Mouse (Mus musculus): ENCODE results near the gene Tmem179. TPM values are rescaled to one million over a fixed set of nuclear protein-coding genes. Genes with fewer than 3 reads are reported as not detected.

Gene Tmem179
- polyA plus RNA-seq, 1 experiment from 2014 or later, result 0.57 TPM

DNA sequence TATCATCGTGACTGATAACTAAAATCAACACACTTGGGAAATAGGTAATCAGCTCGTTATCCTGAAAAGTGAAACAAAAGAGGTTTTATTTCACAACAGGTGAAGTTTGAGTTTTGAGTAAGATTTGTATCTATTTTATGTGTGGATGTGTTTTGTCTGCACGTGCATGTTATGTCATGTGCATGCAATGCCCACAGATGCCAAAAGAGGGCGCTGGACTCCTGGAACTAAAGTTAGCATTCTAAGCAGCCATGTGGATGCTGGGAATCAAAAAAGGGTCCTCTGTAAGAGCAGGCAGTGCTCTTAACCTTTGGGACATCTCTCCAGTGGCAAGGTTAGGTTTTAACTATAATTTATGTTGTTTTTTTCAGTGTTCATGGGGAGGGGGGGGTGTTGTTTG, 53.3 kb downstream of the Tmem179 start:
- WGBS, result 82% methylated on average over 4 of the region's 4 CpGs
- H3K9ac ChIP-seq (ENCODE audit: low read depth, low read length), result no peak overlapping the region
- ATAC-seq (ENCODE audit: low FRiP score, low TSS enrichment), result no peak
- no peak overlapping the region for H3K4me2 ChIP-seq (replicated peaks; ENCODE audit: low read depth, low read length)
- H3K4me3 ChIP-seq (ENCODE audit: low read length), result no peak overlapping the region
- no peak overlapping the region for H3K27ac ChIP-seq (ENCODE audit: low read depth, low read length)
- H3K4me1 ChIP-seq (ENCODE audit: control insufficient read depth, insufficient read depth, low read length), result no peaks in the 10 kb centered on the region
- peaks cover 4% of the 10 kb centered on the region for H3K27me3 ChIP-seq (ENCODE audit: control insufficient read depth, insufficient read depth, low read length)
- H3K9me3 ChIP-seq (ENCODE audit: control insufficient read depth, low read length), result no peaks in the 10 kb centered on the region
- no peaks in the 10 kb centered on the region for H3K36me3 ChIP-seq (ENCODE audit: control insufficient read depth, insufficient read depth, low read length)

DNA sequence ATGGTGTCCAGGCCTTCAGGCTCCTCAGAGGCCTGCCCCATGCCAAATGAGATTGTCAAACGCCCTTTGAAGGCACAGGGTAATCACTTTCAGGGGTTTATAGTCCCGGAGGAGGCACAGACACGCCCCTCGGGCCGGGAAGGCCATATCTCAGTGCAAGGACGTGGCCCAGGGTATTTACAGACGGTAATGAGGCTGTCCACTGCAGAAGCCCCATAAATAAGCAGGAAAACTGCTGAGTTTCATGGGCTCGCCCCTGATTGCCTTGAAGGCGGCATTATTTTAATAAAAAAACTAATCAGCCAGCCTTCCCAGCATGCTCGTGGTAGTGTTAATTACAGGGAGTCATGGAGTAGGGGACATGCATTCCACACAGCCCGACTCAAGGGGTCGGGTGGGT, 54.1 kb downstream of the Tmem179 start:
- no peaks in the 10 kb centered on the region for H3K9me3 ChIP-seq (ENCODE audit: control insufficient read depth, low read length)
- peaks cover 4% of the 10 kb centered on the region for H3K27me3 ChIP-seq (ENCODE audit: control insufficient read depth, insufficient read depth, low read length)
- no peaks in the 10 kb centered on the region for H3K36me3 ChIP-seq (ENCODE audit: control insufficient read depth, insufficient read depth, low read length)
- no peak overlapping the region for H3K4me2 ChIP-seq (replicated peaks; ENCODE audit: low read depth, low read length)
- H3K4me3 ChIP-seq (ENCODE audit: low read length), result no peak overlapping the region
- H3K27ac ChIP-seq (ENCODE audit: low read depth, low read length), result no peak overlapping the region
- WGBS, result 13% methylated on average over 12 of the region's 12 CpGs
- ATAC-seq (ENCODE audit: low FRiP score, low TSS enrichment), result no peak
- no peak overlapping the region for H3K9ac ChIP-seq (ENCODE audit: low read depth, low read length)
- H3K4me1 ChIP-seq (ENCODE audit: control insufficient read depth, insufficient read depth, low read length), result no peaks in the 10 kb centered on the region

DNA sequence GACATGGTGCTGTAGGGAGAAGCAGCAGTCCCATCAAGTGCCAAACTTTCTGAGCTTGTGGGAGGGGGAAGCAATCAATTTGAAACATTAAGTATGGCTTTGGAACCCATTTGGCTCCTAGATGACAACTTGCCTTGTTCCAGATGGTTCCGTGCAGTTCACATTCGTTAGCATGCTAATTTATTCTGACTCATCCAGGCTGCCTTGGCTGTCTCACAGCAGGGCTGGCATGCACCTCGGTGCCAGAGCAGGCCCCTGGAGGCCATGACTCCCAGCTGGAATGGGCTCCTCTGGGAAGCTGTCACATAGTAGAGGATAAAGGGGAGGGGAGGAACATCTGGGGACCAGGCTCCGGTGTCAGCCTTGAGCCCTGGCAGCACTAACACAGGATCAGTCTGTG, 58.7 kb downstream of the Tmem179 start:
- H3K4me1 ChIP-seq (ENCODE audit: control insufficient read depth, insufficient read depth, low read length), result no peaks in the 10 kb centered on the region
- H3K27ac ChIP-seq (ENCODE audit: low read depth, low read length), result no peak overlapping the region
- no peaks in the 10 kb centered on the region for H3K36me3 ChIP-seq (ENCODE audit: control insufficient read depth, insufficient read depth, low read length)
- 44% methylated on average over 4 of the region's 4 CpGs for WGBS
- H3K27me3 ChIP-seq (ENCODE audit: control insufficient read depth, insufficient read depth, low read length), result peaks cover 4% of the 10 kb centered on the region
- no peak overlapping the region for H3K4me3 ChIP-seq (ENCODE audit: low read length)
- no peak overlapping the region for H3K4me2 ChIP-seq (replicated peaks; ENCODE audit: low read depth, low read length)
- no peak overlapping the region; the same call in 1 of the 2 replicates for H3K9ac ChIP-seq (ENCODE audit: low read depth, low read length)
- no peaks in the 10 kb centered on the region for H3K9me3 ChIP-seq (ENCODE audit: control insufficient read depth, low read length)
- ATAC-seq (ENCODE audit: low FRiP score, low TSS enrichment), result no peak

DNA sequence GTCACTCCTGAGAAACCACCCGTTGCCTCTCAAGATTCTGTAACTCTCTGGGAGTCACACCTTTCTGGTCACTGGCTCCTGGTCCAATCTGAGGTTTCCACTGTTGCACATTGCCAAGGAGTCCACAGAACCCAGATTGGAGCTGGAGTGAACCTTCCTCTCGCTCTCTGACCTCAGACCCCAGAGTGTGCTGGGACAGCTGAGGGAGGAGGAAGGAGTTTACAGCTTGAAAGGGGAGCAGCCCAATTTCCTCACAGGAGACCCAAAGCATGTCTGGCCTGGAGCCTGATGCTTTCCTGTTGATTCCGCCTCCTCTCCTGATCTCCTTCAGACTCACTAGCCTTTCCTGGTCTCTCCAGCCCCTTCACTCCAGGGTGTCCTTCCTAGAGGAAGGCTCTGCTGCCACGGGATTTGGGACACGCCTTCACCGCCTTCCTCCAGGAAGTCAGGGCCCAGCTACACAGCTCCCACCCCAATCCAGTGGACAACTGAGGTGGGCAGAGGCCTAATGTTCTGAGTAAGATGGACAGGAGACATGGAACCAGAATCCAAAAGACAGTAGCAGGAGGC, 60.3 kb downstream of the Tmem179 start:
- Histone ChIP-seq H3K9ac (ENCODE audit: low read depth, low read length) (no peak overlapping the region), H3K4me2 (replicated peaks; ENCODE audit: low read depth, low read length) (no peak overlapping the region), H3K27ac (ENCODE audit: low read depth, low read length) (no peak overlapping the region), H3K4me1 (ENCODE audit: control insufficient read depth, insufficient read depth, low read length) (no peaks in the 10 kb centered on the region), H3K4me3 (ENCODE audit: low read length) (no peak overlapping the region), H3K36me3 (ENCODE audit: control insufficient read depth, insufficient read depth, low read length) (no peaks in the 10 kb centered on the region), H3K9me3 (ENCODE audit: control insufficient read depth, low read length) (no peaks in the 10 kb centered on the region), H3K27me3 (ENCODE audit: control insufficient read depth, insufficient read depth, low read length) (no peaks in the 10 kb centered on the region; the same call in 1 of the 2 replicates)
- WGBS, result 62% methylated on average over 6 of the region's 6 CpGs
- ATAC-seq (ENCODE audit: low FRiP score, low TSS enrichment), result no peak; the same call in 1 of the 2 replicates

DNA sequence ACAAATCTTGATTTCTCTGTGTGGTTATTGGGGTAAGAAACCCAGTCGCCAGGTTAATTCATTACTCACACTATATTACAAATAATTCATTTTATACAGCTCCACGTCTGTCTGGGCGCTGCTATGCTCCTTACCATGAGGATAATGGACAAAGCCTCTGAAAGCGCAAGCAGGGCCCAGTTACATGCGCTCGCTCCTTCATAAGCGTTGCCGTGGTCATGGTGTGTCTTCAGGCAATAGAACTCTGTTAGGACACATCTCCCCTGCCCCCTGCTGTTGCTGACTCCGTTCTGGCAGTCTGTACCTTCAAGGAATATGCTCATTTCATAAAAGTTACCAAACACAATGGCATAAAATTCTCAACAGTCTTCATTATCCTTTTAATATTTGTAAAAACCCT, 64.7 kb downstream of the Tmem179 start:
- Histone ChIP-seq H3K4me3 (ENCODE audit: low read length) (no peak overlapping the region), H3K36me3 (ENCODE audit: control insufficient read depth, insufficient read depth, low read length) (no peaks in the 10 kb centered on the region), H3K27me3 (ENCODE audit: control insufficient read depth, insufficient read depth, low read length) (no peaks in the 10 kb centered on the region), H3K9me3 (ENCODE audit: control insufficient read depth, low read length) (0 out of 2 replicates have a peak, but pooled peaks cover 3% of the 10 kb centered on the region), H3K4me1 (ENCODE audit: control insufficient read depth, insufficient read depth, low read length) (no peaks in the 10 kb centered on the region), H3K9ac (ENCODE audit: low read depth, low read length) (no peak overlapping the region), H3K27ac (ENCODE audit: low read depth, low read length) (no peak overlapping the region), H3K4me2 (replicated peaks; ENCODE audit: low read depth, low read length) (no peak overlapping the region)
- whole genome bisulfite sequencing, result 93% methylated on average over 9 of the region's 9 CpGs
- no peak for ATAC-seq (ENCODE audit: low FRiP score, low TSS enrichment)

DNA sequence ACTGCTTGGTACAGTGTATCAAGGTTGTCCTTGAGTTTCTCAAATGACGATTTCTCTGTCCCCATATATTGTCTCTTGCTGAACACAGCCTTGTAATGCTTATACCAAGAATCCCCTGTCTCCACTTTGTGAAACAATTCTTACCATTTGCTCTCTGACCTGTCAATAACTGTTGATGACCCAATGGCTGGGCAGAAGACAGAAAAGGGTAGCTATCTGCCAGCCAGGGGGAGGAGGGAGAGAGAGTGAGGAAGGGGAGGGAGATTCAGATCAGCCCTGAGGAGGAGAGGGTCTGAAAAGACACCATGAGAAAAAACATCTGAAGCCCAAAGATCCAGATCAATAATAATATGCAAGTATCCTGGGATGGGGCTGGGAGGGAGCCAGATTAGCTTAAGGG, 65.2 kb downstream of the Tmem179 start:
- no peak overlapping the region for H3K27ac ChIP-seq (ENCODE audit: low read depth, low read length)
- 89% methylated on average over 1 of the region's 1 CpGs for WGBS
- H3K9me3 ChIP-seq (ENCODE audit: control insufficient read depth, low read length), result 0 out of 2 replicates have a peak, but pooled peaks cover 3% of the 10 kb centered on the region
- no peak for ATAC-seq (ENCODE audit: low FRiP score, low TSS enrichment)
- no peak overlapping the region for H3K4me3 ChIP-seq (ENCODE audit: low read length)
- H3K4me2 ChIP-seq (replicated peaks; ENCODE audit: low read depth, low read length), result no peak overlapping the region
- no peak overlapping the region for H3K9ac ChIP-seq (ENCODE audit: low read depth, low read length)
- no peaks in the 10 kb centered on the region for H3K36me3 ChIP-seq (ENCODE audit: control insufficient read depth, insufficient read depth, low read length)
- H3K27me3 ChIP-seq (ENCODE audit: control insufficient read depth, insufficient read depth, low read length), result no peaks in the 10 kb centered on the region
- H3K4me1 ChIP-seq (ENCODE audit: control insufficient read depth, insufficient read depth, low read length), result no peaks in the 10 kb centered on the region

DNA sequence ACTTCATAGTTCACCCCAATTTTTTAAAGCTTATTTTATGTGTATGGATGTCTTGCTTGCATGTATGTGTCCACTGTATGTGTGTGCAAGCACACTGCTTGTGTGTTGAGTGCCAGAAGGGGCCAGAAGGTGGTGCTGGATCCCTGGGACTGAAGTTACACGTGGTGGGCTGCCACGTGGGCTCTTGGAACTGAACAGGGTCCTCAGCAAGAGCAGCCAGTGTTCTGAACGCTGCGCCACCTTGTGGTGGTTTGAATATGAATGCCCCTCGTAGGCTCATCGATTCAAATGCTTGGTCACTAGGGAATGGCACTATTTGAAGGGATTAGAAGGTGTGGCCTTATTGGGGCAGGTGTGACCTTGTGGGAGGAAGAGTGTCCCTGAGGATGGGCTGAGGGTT, 65.7 kb downstream of the Tmem179 start:
- no peaks in the 10 kb centered on the region for H3K4me1 ChIP-seq (ENCODE audit: control insufficient read depth, insufficient read depth, low read length)
- no peak overlapping the region for H3K4me3 ChIP-seq (ENCODE audit: low read length)
- no peaks in the 10 kb centered on the region for H3K27me3 ChIP-seq (ENCODE audit: control insufficient read depth, insufficient read depth, low read length)
- no peak overlapping the region for H3K4me2 ChIP-seq (replicated peaks; ENCODE audit: low read depth, low read length)
- H3K36me3 ChIP-seq (ENCODE audit: control insufficient read depth, insufficient read depth, low read length), result no peaks in the 10 kb centered on the region
- WGBS, result 35% methylated on average over 6 of the region's 6 CpGs
- H3K27ac ChIP-seq (ENCODE audit: low read depth, low read length), result no peak overlapping the region
- no peak overlapping the region for H3K9ac ChIP-seq (ENCODE audit: low read depth, low read length)
- H3K9me3 ChIP-seq (ENCODE audit: control insufficient read depth, low read length), result 0 out of 2 replicates have a peak, but pooled peaks cover 3% of the 10 kb centered on the region
- ATAC-seq (ENCODE audit: low FRiP score, low TSS enrichment), result peak; percentile 55

Other genes with a start within 250 kb of the Tmem179 start
- gene A530016L24Rik, start 27.3 kb downstream of the Tmem179 start, polyA plus RNA-seq (2014; fragmentation: Nextera tagmentation; extraction: Ambion mirVana), result 0.08 and 0.40 TPM in 2 replicates
- 4.7 and 5.8 TPM in 2 replicates for gene Inf2, start 72.0 kb upstream of the Tmem179 start, polyA plus RNA-seq (2014; fragmentation: Nextera tagmentation; extraction: Ambion mirVana)
- gene Adssl1, start 103.3 kb upstream of the Tmem179 start, polyA plus RNA-seq (2014; fragmentation: Nextera tagmentation; extraction: Ambion mirVana), result 8.0 and 9.3 TPM in 2 replicates
- gene Siva1, start 127.9 kb upstream of the Tmem179 start, polyA plus RNA-seq (2014; fragmentation: Nextera tagmentation; extraction: Ambion mirVana), result 314 and 362 TPM in 2 replicates
- 50.8 and 58.5 TPM in 2 replicates for gene Akt1, start 158.1 kb upstream of the Tmem179 start, polyA plus RNA-seq (2014; fragmentation: Nextera tagmentation; extraction: Ambion mirVana)
- 3.8 and 5.7 TPM in 2 replicates for gene Zbtb42, start 162.1 kb upstream of the Tmem179 start, polyA plus RNA-seq (2014; fragmentation: Nextera tagmentation; extraction: Ambion mirVana)
- 11.5 and 15.1 TPM in 2 replicates for gene Cep170b, start 203.7 kb upstream of the Tmem179 start, polyA plus RNA-seq (2014; fragmentation: Nextera tagmentation; extraction: Ambion mirVana)
- gene Pld4, start 243.9 kb upstream of the Tmem179 start, polyA plus RNA-seq (2014; fragmentation: Nextera tagmentation; extraction: Ambion mirVana), result 4.8 and 7.8 TPM in 2 replicates